Mouse (Mus musculus) megakaryocyte progenitor cell, adult 5-6 weeks (primary cell): ENCODE data around the gene Mecom. TPM values are rescaled to one million over a fixed set of nuclear protein-coding genes. Genes with fewer than 3 reads are reported as not detected.

Experiments used
- ATAC-seq: replicated peaks from 2 replicates; pipeline ENCODE4 v1.8.0; 2016; ENCODE audit warnings: mild to moderate bottlenecking, moderate TSS enrichment, inconsistent platforms; ENCODE audit not compliant: poor library complexity
- total RNA-seq, 2 experiments: library from RNA; stranded (forward) in 1 of 2; stranded (reverse) in 1 of 2; fragments of 157-497, 149-512 nt in 1 of 2; fragments of 200-1000 nt in 1 of 2; gene quantifications; 2 replicates each; pipeline versions ENCODE4 v1.2.3 to v1.2.4; 2015 to 2017

Mecom gene
- total RNA-seq, 2 experiments from 2014 or later = 0.17 to 4.0 TPM

DNA sequence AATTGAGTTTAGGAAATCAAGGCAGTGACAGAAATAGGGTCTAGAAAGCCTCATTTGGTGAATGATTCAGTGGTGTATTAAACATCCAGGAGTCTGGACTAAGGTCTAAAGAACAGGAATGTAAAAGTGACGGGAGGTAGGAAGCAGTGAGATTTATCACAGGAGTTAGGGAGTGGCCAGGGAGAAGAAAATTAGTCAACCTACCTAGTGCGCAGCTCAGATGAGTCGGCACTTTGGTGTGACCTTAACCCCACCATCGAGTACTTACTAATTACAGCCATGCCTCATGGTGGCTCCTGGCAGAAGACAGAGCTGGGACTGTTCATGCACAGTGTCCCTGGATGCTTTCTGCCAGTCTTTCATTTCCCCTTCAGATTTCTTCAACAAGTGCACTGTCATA lies 61.4 kb downstream of the Mecom start:
- no peak for ATAC-seq

- no peak for ATAC-seq
Measured at GRCm38 (mm10) chr3:30483006-30483684, 64.7 kb downstream of the Mecom start.

DNA sequence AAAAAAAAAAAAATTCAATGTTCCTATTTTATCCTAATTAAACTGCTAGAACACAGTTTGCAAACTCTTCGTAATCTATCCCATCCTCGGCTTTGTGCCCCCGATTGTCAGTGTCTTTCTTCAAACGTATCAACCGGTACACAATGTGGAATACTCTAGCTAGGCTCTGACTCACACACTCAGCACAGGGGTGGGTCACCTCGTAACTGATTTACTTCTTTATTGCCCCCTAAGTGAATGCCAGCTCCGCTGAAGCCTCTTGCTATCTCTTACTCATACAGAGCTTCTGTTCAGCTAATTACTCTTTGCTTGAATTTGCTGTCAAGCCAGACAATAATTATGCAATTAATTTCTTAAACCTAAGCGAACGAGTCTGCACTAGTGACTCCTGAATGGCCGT lies 66.1 kb downstream of the Mecom start:
- ATAC-seq = no peak

- no peak for ATAC-seq
Measured at GRCm38 (mm10) chr3:30480551-30480950, 67.3 kb downstream of the Mecom start.

DNA sequence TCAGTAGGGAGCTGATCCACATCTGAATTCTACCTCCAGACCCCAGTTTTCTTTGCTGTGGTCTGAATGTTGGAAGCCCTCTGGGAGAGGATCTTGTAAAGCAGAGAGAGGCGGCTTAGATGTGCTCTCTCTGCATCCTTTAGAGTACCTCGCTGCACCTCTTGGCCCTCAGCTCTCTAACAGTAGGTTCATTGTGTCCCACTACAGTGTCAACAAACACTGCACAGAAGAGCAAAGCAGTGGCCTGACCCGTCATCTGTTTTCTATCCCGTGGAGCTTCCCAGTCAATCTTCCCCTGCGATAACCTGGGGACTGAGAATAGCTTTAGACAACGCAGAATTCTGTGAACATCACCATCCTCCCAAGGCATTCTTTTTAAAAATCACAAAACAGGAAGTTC lies 69.6 kb downstream of the Mecom start:
- no peak for ATAC-seq

GRCm38 (mm10) chr3:30477008-30477407 lies 70.8 kb downstream of the Mecom start:
- no peak; the same call in 1 of the 2 replicates for ATAC-seq

DNA sequence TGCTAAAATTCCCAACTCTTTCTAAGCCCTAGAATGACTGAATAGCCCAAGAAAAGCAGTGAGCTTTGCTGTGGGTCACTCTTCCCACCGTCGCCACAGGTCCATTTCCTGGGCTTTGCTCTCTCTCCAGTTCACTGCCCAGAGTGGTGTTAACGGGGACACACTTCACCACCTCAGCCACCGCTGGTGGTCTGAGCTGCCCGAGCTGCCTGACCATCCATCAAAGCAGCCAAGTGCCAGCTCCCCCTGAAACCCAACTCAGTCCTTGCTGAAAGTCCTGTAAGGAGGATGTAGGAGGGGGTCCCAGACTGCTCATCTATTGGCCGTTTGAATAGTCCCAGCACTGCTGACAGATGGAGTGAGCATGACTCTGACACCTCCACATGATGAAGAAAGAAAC lies 72.2 kb downstream of the Mecom start:
- no peak for ATAC-seq

- ATAC-seq = no peak
Measured at GRCm38 (mm10) chr3:30468068-30468835, 79.6 kb downstream of the Mecom start.

DNA sequence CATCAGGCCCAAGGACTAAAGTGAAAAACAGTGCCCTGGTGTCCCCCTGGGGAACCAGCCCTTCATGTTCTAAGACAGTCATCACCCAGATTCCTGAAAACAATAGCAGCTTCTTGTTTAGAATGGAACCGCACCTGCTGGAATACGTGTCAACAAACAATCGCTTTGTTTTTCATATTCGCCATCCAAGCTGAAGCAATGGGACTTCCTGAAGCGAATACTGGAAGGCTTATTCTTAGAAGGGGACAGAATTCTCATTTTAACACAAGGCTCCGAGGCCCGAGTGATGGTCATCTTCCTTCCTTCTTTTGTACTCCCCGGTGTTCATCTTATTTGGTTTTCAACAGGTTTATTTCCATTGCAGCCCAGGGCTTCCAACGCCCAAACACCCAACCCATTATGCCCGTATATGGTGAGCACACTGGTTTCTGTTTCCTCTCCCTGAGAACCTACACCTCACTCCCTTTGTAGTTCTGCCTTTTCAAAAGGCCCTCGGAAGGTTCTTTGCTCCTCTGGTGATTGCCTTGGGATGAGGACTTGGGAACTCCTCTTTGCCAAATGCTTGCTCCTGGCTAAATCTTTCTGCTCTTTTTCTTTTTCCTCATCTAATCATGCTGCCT lies 81.7 kb downstream of the Mecom start:
- no peak for ATAC-seq

DNA sequence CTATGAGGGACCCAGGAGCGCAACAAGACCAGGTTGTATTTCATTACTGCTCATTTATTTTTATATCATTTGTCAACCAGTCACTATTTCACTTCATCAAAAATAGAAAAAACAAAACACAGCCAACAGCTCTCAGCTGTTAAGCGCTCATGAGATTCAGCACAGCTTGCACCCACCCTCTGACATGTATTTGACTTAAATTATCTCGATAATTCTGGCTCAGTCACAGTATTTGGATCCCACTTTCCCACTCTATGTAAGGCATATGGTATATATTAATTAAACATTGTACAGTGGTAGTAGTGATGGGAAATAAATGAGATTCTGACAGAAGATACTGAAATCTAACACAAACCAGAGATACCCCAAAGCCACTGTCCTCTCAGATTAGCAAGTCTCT lies 83.3 kb downstream of the Mecom start:
- no peak for ATAC-seq

GRCm38 (mm10) chr3:30461831-30462230 lies 86.0 kb downstream of the Mecom start:
- ATAC-seq = 0 out of 2 replicates have a peak, but pooled peaks have one; percentile 46

DNA sequence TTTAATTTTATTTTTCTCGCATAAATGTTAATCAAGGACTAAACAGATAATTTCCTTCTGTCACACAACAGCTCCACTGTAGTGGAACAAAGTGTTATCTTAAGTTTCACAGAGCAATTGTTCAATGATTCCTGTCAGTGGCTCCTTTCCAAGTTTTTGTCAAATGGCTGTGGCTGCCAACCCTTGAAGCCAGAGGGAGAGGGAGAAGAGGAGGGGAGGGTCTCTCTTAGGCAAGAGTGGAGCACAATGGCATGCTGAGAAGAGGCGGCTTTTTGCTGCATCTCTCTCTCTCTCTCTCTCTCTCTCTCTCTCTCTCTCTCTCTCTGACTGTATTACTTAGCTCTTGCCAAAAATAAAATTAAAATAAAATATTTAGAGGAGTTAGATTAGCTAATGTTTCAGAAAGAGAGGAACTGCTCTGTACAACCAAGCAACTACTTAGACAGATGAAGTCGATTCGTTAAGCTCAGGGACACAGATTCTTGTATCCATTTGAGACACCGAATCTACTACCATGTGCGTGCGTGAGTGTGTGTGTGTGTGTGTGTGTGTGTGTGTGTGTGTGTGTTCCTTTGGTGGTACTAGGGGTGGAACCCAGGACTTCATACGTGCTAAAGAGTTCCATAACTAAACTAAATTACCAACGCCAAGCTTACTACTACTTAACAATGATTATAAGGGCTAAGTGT lies 86.8 kb downstream of the Mecom start:
- ATAC-seq = no peak

DNA sequence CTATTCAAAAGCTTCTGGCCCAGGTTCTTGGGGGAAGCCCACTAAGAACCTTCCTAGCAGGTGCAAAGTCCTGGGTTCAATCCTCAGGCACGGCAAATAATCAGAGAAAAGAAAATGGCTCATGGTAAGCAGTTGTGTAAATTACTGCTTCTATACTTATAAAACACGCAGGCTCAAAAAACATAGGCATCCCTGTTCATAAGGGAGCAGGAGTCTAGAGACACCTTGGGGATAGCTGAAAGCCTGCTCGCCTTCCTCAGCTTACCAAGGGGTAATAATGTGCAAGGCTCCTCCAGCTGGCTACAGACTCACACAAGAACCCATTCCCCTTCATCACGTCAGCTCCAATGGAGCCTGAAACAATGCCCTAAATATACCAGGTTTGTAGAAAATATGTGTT lies 88.2 kb downstream of the Mecom start:
- ATAC-seq = no peak

- no peak for ATAC-seq
Measured at GRCm38 (mm10) chr3:30457975-30458678, 89.7 kb downstream of the Mecom start.

DNA sequence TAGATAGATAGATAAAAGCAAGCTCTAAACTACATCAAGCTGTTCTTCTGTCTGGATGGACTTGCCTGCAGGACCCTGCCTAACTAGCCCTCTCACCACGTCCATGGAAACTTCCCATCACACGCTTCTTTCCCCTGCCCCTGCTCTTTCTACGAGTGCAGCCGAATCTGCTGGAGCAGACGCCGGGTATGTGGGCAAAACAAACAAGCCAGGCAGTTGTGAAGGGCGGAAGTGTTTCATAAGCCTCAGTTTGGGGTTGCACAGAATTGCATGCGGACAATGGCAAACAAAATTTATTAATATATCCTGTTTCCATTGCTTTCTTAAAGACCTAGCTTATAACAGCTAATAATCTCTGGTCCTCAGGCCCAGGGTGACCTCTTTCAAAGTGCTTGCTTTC lies 91.9 kb downstream of the Mecom start:
- peak; percentile 85 for ATAC-seq

GRCm38 (mm10) chr3:30453546-30454455 lies 94.0 kb downstream of the Mecom start:
- ATAC-seq = no peak

- no peak for ATAC-seq
Measured at GRCm38 (mm10) chr3:30453046-30453445, 94.8 kb downstream of the Mecom start.

- ATAC-seq = no peak
Measured at GRCm38 (mm10) chr3:30452511-30452910, 95.3 kb downstream of the Mecom start.

DNA sequence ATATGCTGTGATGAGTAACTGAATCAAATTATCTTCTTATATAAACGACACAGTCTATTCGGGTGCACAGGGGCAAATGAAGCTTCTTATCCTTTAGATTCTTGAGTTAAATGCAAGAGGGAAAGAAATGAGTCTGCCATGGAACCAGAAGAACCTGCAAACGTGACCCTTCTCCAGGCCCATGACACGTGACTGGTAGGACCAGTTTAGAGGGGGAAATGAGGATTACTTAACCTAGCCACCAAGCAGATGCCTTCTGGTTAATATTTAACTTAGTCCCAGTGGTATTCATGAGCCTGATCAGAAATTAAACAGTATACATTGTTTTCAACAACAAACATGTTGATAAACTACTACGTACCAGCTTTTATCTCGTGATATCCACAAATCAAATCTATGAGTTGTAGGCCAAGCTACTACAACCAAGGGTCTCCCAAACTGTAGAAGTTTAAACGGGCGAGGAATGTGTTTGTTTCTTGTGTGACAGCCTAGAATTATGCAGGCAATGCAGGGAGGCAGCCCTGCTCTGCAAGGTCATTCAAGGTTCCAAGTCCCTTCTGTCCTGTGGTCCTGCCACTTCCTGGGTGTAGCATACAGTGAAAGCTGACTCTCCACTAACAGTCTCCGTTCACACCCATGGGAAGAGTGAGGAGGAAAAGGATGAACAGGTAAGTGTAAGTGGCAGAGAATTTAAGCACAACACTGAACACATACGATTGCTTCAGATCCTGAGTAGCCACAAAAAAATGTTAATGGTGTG lies 97.4 kb downstream of the Mecom start:
- no peak for ATAC-seq
